Mouse (Mus musculus) midbrain, embryonic 10.5 days (tissue): ENCODE measurements around the gene Rbck1. TPM values are rescaled to one million over a fixed set of nuclear protein-coding genes. Genes with fewer than 3 reads are reported as not detected.

Experiments used
- DNase-seq: peaks from one replicate; pipeline ENCODE4 v3.0.0-alpha.2; 2017; ENCODE audit warnings: low spot score
- H3K27ac ChIP-seq: fragments of 300-500 bp; sonication (generic); replicated peaks from 2 replicates; pipeline ENCODE4 v1.5.1; 2016; ENCODE audit warnings: mild to moderate bottlenecking
- H3K27me3 ChIP-seq: fragments of 300-500 bp; sonication (generic); 2 replicates; pipeline ENCODE4 v1.6.1; 2016; ENCODE audit warnings: low read depth, mild to moderate bottlenecking; ENCODE audit not compliant: poor library complexity, severe bottlenecking
- H3K36me3 ChIP-seq: fragments of 300-500 bp; sonication (generic); 2 replicates; pipeline ENCODE4 v1.6.1; 2016; ENCODE audit warnings: mild to moderate bottlenecking, moderate library complexity
- H3K4me1 ChIP-seq: fragments of 300-500 bp; sonication (generic); 2 replicates; pipeline ENCODE4 v1.6.1; 2016
- H3K4me3 ChIP-seq: fragments of 300-500 bp; sonication (generic); 2 replicates; pipeline ENCODE4 v1.5.1; 2016; ENCODE audit warnings: mild to moderate bottlenecking, moderate library complexity
- H3K9me3 ChIP-seq: fragments of 300-500 bp; sonication (generic); replicated peaks from 2 replicates; pipeline ENCODE4 v1.6.1; 2016; ENCODE audit warnings: mild to moderate bottlenecking
- WGBS: fragments of 180-500 bp; shearing (Covaris S2); methylation state at CpG from one replicate; pipeline ENCODE4 v1.1.7; 2016; 5-methylcytosine and 5-hydroxymethylcytosine counted together
- polyA plus RNA-seq: library from polyadenylated mRNA; unstranded; fragments of >200 nt; fragmentation: Nextera tagmentation; extraction: Ambion mirVana; gene quantifications from 2 replicates; pipeline ENCODE4 v1.2.1, GENCODE M21; 2016

Rbck1 gene
- polyA plus RNA-seq, 1 experiment from 2014 or later: 92.2 TPM

DNA sequence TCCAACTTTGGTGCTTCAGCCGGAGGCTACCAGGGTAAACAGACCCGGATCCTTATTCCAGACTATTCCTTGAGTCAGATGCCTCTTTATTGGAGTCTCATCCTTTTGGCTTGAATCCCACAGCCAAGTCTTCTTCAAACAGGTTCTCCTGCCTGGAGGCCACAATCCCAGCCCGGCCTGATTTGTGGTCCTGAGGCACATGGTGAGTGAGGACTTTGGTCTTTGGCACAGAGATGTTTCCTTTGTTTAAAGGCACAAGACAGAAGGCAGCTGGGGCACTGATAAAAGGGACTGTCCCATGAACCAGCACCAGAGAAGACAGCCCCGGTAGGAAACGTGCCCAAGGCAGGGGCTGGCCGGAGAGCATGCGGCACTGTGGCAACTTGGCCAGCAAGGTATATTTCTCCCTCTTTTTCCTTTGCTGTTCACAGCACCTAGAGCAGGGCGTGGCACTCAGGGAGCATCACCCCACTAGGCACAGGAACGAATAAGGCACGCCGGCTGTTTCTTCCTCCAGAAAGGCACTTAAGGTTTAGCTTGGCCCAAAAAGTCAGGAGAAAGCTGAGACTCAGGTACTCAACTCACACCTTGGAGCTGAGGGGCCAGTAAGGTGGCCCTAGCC, 5.2 kb upstream of the Rbck1 start:
- Histone ChIP-seq H3K36me3 (no peaks in the 10 kb centered on the region), H3K27me3 (peaks cover 15% of the 10 kb centered on the region), H3K9me3 (no peaks in the 10 kb centered on the region), H3K4me1 (peaks cover 15% of the 10 kb centered on the region), H3K4me3 (no peak overlapping the region), H3K27ac (no peak overlapping the region)
- DNase-seq: no peak
- 92% methylated on average over 11 of the region's 11 CpGs for WGBS

DNA sequence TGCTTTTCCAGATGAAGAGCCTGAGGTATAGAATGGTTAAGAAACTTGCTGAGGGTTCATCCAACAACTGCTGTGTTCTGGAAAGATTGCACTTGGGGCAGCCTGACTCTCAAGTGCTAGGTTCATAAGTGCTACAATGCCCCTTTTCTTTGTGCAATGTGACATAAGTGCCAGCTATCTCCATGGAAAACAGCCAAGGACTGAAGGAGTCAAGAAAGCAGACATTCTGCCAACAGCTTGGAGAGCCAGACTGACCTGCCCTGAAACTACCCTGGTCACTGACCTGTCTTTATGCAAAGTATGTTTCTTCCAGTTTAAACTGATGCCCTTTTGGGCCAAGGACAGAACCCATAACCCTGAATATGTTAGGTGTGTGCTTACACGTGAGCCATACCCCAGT, 4.4 kb upstream of the Rbck1 start:
- Histone ChIP-seq H3K27ac (no peak overlapping the region), H3K9me3 (no peaks in the 10 kb centered on the region), H3K4me3 (no peak overlapping the region), H3K4me1 (peaks cover 16% of the 10 kb centered on the region), H3K27me3 (peaks cover 7% of the 10 kb centered on the region), H3K36me3 (no peaks in the 10 kb centered on the region)
- no peak for DNase-seq
- WGBS: 80% methylated on average over 1 of the region's 1 CpGs

DNA sequence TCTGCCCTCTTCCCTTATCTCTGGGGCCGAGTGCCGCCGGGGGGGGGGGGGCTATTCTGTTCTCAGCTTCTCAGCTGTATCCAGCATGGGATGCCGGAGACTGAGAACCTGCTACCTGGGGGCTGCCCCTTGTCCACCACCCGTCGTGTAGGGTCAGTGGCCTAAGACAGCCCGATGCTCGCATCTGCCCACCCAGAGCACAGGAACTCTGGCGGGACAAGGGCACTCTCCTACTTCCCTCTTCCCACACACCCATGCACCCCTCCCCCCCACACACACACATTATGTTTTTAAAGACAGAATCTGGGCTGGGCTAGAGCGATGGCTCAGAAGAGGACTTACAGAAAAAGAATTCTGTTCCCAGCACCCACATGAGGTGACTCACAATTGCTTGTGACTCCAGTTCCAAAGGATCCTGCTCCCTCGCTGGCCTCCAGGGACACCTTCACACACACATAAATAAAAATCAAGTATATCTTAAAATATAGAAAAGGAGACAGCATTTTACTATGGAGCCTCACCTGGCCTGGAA, 2.9 kb upstream of the Rbck1 start:
- WGBS: 55% methylated on average over 11 of the region's 11 CpGs
- H3K9me3 ChIP-seq: no peaks in the 10 kb centered on the region
- DNase-seq: no peak
- 0 out of 2 replicates have a peak, but pooled peaks cover 5% of the 10 kb centered on the region for H3K27me3 ChIP-seq
- no peak overlapping the region for H3K27ac ChIP-seq
- H3K4me3 ChIP-seq: no peak overlapping the region
- 0 out of 2 replicates have a peak, but pooled peaks cover 6% of the 10 kb centered on the region for H3K36me3 ChIP-seq
- peaks cover 31% of the 10 kb centered on the region for H3K4me1 ChIP-seq

DNA sequence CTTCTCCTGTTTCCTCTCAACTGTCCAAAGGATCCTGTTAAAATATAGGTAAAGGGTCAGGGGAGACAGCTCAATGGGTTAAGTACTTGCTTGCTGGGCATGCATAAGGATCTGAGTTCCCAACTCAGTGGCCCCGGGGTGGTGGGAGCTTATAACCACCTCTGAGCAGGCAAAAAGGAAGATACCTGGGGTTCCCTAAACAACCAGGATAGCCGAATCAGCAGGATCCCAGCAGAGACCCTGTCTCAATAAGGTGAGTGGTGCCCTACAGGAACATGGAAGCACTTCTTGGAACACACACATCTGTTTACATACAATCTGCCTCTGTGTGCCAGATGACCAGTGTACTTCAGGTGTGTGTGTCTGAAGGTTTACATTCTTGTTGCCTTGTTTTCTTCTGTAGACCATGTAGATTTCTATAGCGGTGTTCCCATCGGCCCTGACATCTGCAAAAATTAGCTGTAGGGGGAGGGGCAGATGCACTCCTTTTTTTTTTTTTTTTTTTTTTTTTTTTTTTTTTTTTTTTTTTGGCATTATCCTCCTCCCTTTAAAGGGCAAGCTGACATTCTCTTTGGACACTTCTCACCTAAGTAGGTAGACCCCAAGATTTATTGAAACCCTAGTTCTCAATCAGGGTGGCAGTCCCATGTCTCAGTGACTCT, 1.0 kb upstream of the Rbck1 start:
- Histone ChIP-seq H3K36me3 (peaks cover 24% of the 10 kb centered on the region), H3K9me3 (no peaks in the 10 kb centered on the region), H3K4me3 (no peak overlapping the region), H3K4me1 (peaks cover 34% of the 10 kb centered on the region), H3K27ac (no peak overlapping the region), H3K27me3 (0 out of 2 replicates have a peak, but pooled peaks cover 5% of the 10 kb centered on the region)
- DNase-seq: no peak
- 77% methylated on average over 4 of the region's 4 CpGs for WGBS

DNA sequence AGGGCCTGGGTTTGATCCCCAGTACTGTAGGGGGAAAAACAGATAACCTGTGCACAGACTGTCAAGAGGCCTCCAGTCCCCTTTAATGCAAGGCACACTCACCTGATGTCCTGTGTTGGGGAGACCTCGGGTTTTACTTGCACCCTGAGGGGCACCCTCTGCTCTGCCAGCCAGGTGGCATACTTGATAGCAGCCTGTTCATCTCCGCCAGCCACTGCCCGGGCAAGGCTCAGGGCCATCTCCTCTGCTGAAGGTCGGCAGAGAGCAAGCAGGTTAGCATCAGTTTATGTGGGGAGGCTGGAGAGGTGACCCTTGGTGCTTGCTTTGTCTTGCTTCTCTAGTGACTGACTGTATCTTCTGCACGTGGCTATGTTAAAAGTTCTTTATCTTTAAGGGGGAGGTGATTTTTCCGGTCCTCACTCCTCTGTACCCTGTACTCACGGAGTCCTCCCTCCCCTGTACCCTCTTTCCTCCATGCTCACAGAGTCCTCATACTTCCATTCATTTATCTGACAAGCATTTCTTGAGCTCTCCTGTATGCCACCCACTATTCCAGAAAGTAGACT, 1.5 kb downstream of the Rbck1 start:
- H3K4me1 ChIP-seq: peaks cover 34% of the 10 kb centered on the region

DNA sequence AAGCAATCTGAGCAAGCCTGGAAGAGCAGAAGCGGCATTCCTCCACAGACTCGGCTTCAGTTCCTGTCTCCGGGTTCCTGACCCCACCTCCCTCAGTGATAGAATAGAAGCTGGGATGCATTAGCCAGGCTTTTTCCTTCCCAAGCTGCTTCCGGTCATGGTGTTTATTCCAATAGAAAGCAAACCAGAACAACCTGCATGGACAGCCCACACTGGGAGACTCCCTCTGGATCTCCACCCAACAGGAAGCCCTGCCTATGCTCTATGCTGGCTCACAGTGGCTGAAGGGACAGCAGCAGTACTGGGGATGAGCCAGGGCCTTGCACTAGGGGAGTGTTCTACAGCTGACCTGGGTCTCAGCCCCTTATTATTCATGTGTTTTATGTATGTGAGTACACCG, 4.5 kb downstream of the Rbck1 start:
- Histone ChIP-seq H3K9me3 (no peaks in the 10 kb centered on the region), H3K4me1 (peaks cover 21% of the 10 kb centered on the region), H3K4me3 (no peak overlapping the region), H3K36me3 (peaks cover 79% of the 10 kb centered on the region), H3K27ac (no peak overlapping the region), H3K27me3 (no peaks in the 10 kb centered on the region)
- DNase-seq: no peak
- WGBS: 88% methylated on average over 5 of the region's 5 CpGs

More for the DNA sequence above, 1.5 kb downstream of the Rbck1 start:
- H3K27ac ChIP-seq: no peak overlapping the region; the same call in 1 of the 2 replicates
- DNase-seq: no peak
- peaks cover 50% of the 10 kb centered on the region for H3K36me3 ChIP-seq
- H3K4me3 ChIP-seq: peak overlapping the region; percentile 87
- WGBS: 77% methylated on average over 7 of the region's 7 CpGs
- H3K9me3 ChIP-seq: no peaks in the 10 kb centered on the region
- 0 out of 2 replicates have a peak, but pooled peaks cover 5% of the 10 kb centered on the region for H3K27me3 ChIP-seq

DNA sequence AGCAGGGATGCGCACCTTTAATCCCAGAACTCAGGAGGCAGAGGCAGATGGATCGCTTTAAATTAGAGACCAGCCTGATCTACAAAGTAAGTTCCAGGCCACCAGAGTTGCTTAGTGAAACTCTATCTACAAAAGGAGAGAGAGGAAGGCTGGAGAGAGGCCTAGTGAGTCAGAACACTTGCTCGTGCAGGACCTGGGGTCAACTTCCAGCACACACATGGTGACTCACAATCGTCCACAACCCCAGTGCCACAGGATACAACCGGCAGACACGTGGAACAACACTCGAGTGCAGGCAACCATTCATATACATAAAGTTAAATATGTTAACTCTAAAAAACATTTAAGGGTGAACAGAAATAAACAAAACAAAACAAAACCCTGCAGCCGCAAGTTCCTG, 5.8 kb downstream of the Rbck1 start:
- H3K4me1 ChIP-seq: peaks cover 16% of the 10 kb centered on the region
- no peak overlapping the region for H3K27ac ChIP-seq
- 89% methylated on average over 8 of the region's 8 CpGs for WGBS
- H3K9me3 ChIP-seq: no peaks in the 10 kb centered on the region
- peaks cover 93% of the 10 kb centered on the region for H3K36me3 ChIP-seq
- no peak overlapping the region for H3K4me3 ChIP-seq
- no peaks in the 10 kb centered on the region for H3K27me3 ChIP-seq
- no peak for DNase-seq

DNA sequence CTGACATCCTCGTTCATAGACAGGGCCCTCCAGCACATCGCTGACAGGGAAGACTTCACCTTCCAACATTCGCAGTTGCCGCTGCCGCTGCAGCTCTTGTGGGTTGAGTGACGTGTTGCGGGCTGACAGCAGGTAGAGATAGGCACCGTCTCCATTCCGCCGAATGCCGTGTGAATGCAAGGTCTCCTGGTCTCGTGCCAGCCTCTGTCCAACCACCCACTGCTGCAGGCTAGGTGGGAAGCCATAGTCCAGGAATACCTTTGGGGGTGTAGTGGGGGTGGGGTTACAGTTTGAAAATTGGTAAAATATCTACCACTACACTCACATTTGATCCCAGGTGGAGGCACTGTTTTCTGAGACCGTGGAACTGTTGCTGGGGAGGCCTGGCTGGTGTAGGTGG, 6.3 kb downstream of the Rbck1 start:
- DNase-seq: no peak
- 93% methylated on average over 13 of the region's 13 CpGs for WGBS
- peaks cover 11% of the 10 kb centered on the region for H3K4me1 ChIP-seq
- no peaks in the 10 kb centered on the region for H3K27me3 ChIP-seq
- H3K9me3 ChIP-seq: no peaks in the 10 kb centered on the region
- H3K36me3 ChIP-seq: peaks cover 98% of the 10 kb centered on the region
- no peak overlapping the region for H3K4me3 ChIP-seq
- H3K27ac ChIP-seq: no peak overlapping the region

DNA sequence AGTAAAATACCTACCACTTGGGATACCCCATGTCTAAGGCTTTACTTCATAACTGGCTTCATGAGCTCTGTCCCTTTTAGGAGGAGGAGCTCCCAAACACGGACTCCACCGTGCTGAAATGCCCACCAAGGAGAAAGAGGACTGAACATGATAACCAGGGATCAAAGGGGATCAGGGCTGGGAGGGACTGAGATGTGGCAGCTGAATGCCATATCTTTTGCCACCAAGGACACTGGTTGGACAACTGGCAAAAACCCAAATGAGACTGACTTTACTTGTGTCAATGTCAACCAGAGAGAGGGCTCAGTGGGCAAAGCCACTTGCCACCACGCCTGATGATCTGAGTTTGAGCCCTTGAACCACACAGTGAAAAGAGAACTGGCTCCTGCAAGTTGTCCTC, 7.6 kb downstream of the Rbck1 start:
- 92% methylated on average over 3 of the region's 3 CpGs for WGBS
- Histone ChIP-seq H3K9me3 (no peaks in the 10 kb centered on the region), H3K27ac (no peak overlapping the region), H3K27me3 (no peaks in the 10 kb centered on the region), H3K36me3 (peaks cover 100% of the 10 kb centered on the region), H3K4me3 (no peak overlapping the region), H3K4me1 (no peaks in the 10 kb centered on the region)
- DNase-seq: no peak

- no peak overlapping the region for H3K27ac ChIP-seq
- H3K36me3 ChIP-seq: peaks cover 100% of the 10 kb centered on the region
- H3K4me1 ChIP-seq: no peaks in the 10 kb centered on the region
- no peaks in the 10 kb centered on the region for H3K9me3 ChIP-seq
- no peaks in the 10 kb centered on the region for H3K27me3 ChIP-seq
- 94% methylated on average over 14 of the region's 14 CpGs for WGBS
- H3K4me3 ChIP-seq: no peak overlapping the region
- DNase-seq: no peak
Measured at GRCm38 (mm10) chr2:152323971-152324370, 8.5 kb downstream of the Rbck1 start.

GRCm38 (mm10) chr2:152322198-152322597, 10.3 kb downstream of the Rbck1 start:
- Histone ChIP-seq H3K36me3 (peaks cover 99% of the 10 kb centered on the region), H3K27ac (no peak overlapping the region), H3K9me3 (no peaks in the 10 kb centered on the region), H3K4me1 (no peaks in the 10 kb centered on the region), H3K4me3 (no peak overlapping the region), H3K27me3 (no peaks in the 10 kb centered on the region)
- 95% methylated on average over 6 of the region's 6 CpGs for WGBS
- no peak for DNase-seq

- DNase-seq: no peak
- Histone ChIP-seq H3K9me3 (no peaks in the 10 kb centered on the region), H3K27ac (no peak overlapping the region), H3K27me3 (no peaks in the 10 kb centered on the region), H3K4me3 (no peak overlapping the region), H3K36me3 (peaks cover 99% of the 10 kb centered on the region), H3K4me1 (no peaks in the 10 kb centered on the region)
- WGBS: 85% methylated on average over 5 of the region's 5 CpGs
Measured at GRCm38 (mm10) chr2:152321558-152321957, 10.9 kb downstream of the Rbck1 start.

DNA sequence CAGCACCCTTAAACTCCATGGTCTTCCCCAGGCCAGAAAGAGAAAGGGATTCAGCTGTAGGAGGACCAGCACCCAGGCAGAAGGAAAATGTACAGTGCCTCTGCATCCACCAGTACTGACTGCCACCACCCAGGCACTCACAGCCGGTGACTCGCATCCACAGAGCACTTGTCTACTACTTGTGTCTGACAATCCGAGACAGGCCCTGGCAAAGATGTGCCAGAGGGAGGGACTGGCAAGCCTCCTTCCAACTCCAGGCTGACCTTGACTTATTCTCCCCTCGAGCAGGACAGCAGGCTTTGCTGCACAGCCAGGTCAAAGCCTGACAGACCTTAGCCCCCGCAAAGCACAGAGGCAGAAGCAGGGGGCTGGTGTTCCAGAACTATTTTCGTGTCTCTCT, 15.4 kb downstream of the Rbck1 start:
- DNase-seq: no peak
- 90% methylated on average over 6 of the region's 6 CpGs for WGBS
- Histone ChIP-seq H3K36me3 (peaks cover 99% of the 10 kb centered on the region), H3K4me1 (no peaks in the 10 kb centered on the region), H3K27me3 (no peaks in the 10 kb centered on the region), H3K27ac (no peak overlapping the region), H3K9me3 (no peaks in the 10 kb centered on the region), H3K4me3 (no peak overlapping the region)
